Mouse (Mus musculus) adrenal gland, adult (tissue): Measurements from ENCODE around the gene Tfcp2.

Experiments used
- DNase-seq, 2 experiments: peaks; one replicate each; pipeline ENCODE4 v3.0.0; 2022 to 2023; ENCODE audit warnings: low spot score in 1 of 2; ENCODE audit not compliant: inconsistent age in 2 of 2

Gene Tfcp2

DNA sequence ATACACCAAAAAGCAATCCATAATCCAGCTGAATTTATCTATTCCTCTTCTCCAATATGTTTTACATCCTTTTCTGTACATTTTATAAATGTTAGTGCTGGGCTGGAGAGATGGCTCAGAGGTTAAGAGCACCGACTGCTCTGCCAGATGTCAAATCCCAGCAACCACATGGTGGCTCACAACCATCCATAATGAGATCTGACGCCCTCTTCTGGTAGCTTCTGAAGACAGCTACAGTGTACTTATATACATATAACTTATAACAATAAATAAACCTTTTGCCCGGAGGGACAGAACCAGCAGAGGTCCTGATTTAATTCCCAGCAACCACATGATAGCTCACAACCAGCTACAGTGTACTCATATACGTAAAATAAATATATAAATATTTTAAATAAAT is 103.2 kb downstream of the Tfcp2 start:
- no peak for DNase-seq
